Mouse (Mus musculus) large intestine, adult 2 months (tissue): ENCODE results near the gene Krtap4-13. TPM values are rescaled to one million over a fixed set of nuclear protein-coding genes. Genes with fewer than 3 reads are reported as not detected.

Source experiments
- polyA plus RNA-seq: library from polyadenylated mRNA; depleted of rRNA; stranded (reverse); fragments of >200 nt; gene quantifications from 2 replicates; pipeline ENCODE4 v1.2.3, GENCODE M21; 2012; rRNA removed

Krtap4-13 gene
- polyA plus RNA-seq, 1 experiment: not detected

Other genes with a start within 250 kb of the Krtap4-13 start
- gene Krtap3-1, start 243.3 kb downstream of the Krtap4-13 start, polyA plus RNA-seq: 0.30 and 0.55 TPM in 2 replicates
- gene Krtap1-5, start 228.9 kb downstream of the Krtap4-13 start, polyA plus RNA-seq: not detected in 2 replicates
- not detected in 2 replicates for gene Krtap1-4, start 226.2 kb downstream of the Krtap4-13 start, polyA plus RNA-seq
- gene Krtap1-3, start 218.6 kb downstream of the Krtap4-13 start, polyA plus RNA-seq: not detected in 2 replicates
- gene Krtap9-3, start 211.8 kb downstream of the Krtap4-13 start, polyA plus RNA-seq: not detected in 2 replicates
- gene Gm11938, start 206.6 kb downstream of the Krtap4-13 start, polyA plus RNA-seq: 0.21 TPM in 1 of 2 replicates, not detected in the other
- not detected in 2 replicates for gene Gm11937, start 199.7 kb downstream of the Krtap4-13 start, polyA plus RNA-seq
- 0.22 TPM in 1 of 2 replicates, not detected in the other for gene Krtap2-4, start 195.0 kb downstream of the Krtap4-13 start, polyA plus RNA-seq
- gene Gm11562, start 189.5 kb downstream of the Krtap4-13 start, polyA plus RNA-seq: 0.26 TPM in 1 of 2 replicates, not detected in the other
- not detected in 2 replicates for gene Krtap4-1, start 181.7 kb downstream of the Krtap4-13 start, polyA plus RNA-seq
- not detected in 2 replicates for gene Krtap4-2, start 174.8 kb downstream of the Krtap4-13 start, polyA plus RNA-seq
- not detected in 2 replicates for gene Krtap4-7, start 165.8 kb downstream of the Krtap4-13 start, polyA plus RNA-seq
- gene Gm11555, start 159.7 kb downstream of the Krtap4-13 start, polyA plus RNA-seq: not detected in 2 replicates
- not detected in 2 replicates for gene Gm11563, start 150.9 kb downstream of the Krtap4-13 start, polyA plus RNA-seq
- not detected in 2 replicates for gene Krtap4-6, start 143.9 kb downstream of the Krtap4-13 start, polyA plus RNA-seq
- not detected in 2 replicates for gene Gm14190, start 119.2 kb downstream of the Krtap4-13 start, polyA plus RNA-seq
- not detected in 2 replicates for gene Gm14180, start 75.6 kb downstream of the Krtap4-13 start, polyA plus RNA-seq
- not detected in 2 replicates for gene Gm11595, start 37.0 kb downstream of the Krtap4-13 start, polyA plus RNA-seq
- not detected in 2 replicates for gene Krtap4-8, start 29.2 kb downstream of the Krtap4-13 start, polyA plus RNA-seq
- not detected in 2 replicates for gene Krtap4-9, start 24.7 kb downstream of the Krtap4-13 start, polyA plus RNA-seq
- not detected in 2 replicates for gene Gm11596, start 16.4 kb downstream of the Krtap4-13 start, polyA plus RNA-seq
- gene Gm11569, start 11.0 kb downstream of the Krtap4-13 start, polyA plus RNA-seq: not detected in 2 replicates
- gene Gm11554, start 5.4 kb downstream of the Krtap4-13 start, polyA plus RNA-seq: not detected in 2 replicates
- gene Gm11564, start 5.8 kb upstream of the Krtap4-13 start, polyA plus RNA-seq: not detected in 2 replicates
- not detected in 2 replicates for gene 2300003K06Rik, start 28.2 kb upstream of the Krtap4-13 start, polyA plus RNA-seq
- gene Krtap4-16, start 41.7 kb upstream of the Krtap4-13 start, polyA plus RNA-seq: 0.11 and 0.33 TPM in 2 replicates
- not detected in 2 replicates for gene Gm11568, start 48.0 kb upstream of the Krtap4-13 start, polyA plus RNA-seq
- gene Gm11559, start 54.6 kb upstream of the Krtap4-13 start, polyA plus RNA-seq: not detected in 2 replicates
- not detected in 2 replicates for gene Krtap9-1, start 63.5 kb upstream of the Krtap4-13 start, polyA plus RNA-seq
- gene Gm11567, start 69.3 kb upstream of the Krtap4-13 start, polyA plus RNA-seq: not detected in 2 replicates
- not detected in 2 replicates for gene Krtap31-1, start 98.0 kb upstream of the Krtap4-13 start, polyA plus RNA-seq
- not detected in 2 replicates for gene Gm11565, start 104.9 kb upstream of the Krtap4-13 start, polyA plus RNA-seq
- not detected in 2 replicates for gene Krtap31-2, start 126.4 kb upstream of the Krtap4-13 start, polyA plus RNA-seq
- not detected in 2 replicates for gene Krtap9-5, start 138.6 kb upstream of the Krtap4-13 start, polyA plus RNA-seq
- not detected in 2 replicates for gene Krtap29-1, start 169.2 kb upstream of the Krtap4-13 start, polyA plus RNA-seq
- gene Krtap16-1, start 176.7 kb upstream of the Krtap4-13 start, polyA plus RNA-seq: not detected in 2 replicates
- gene Krtap17-1, start 184.1 kb upstream of the Krtap4-13 start, polyA plus RNA-seq: not detected in 2 replicates
- gene Krt33a, start 206.3 kb upstream of the Krtap4-13 start, polyA plus RNA-seq: not detected in 2 replicates
- gene Krt33b, start 220.0 kb upstream of the Krtap4-13 start, polyA plus RNA-seq: not detected in 2 replicates
- gene Krt34, start 231.7 kb upstream of the Krtap4-13 start, polyA plus RNA-seq: not detected in 2 replicates
- 0.19 and 0.25 TPM in 2 replicates for gene Krt31, start 240.7 kb upstream of the Krtap4-13 start, polyA plus RNA-seq